Mouse (Mus musculus): ENCODE results near the gene Lyg1.
"Not testable (repeated sequence)": the region's sequence is repeated elsewhere in the genome, so short reads cannot be mapped to it uniquely, and the experiment has no call there.

Lyg1 gene

DNA sequence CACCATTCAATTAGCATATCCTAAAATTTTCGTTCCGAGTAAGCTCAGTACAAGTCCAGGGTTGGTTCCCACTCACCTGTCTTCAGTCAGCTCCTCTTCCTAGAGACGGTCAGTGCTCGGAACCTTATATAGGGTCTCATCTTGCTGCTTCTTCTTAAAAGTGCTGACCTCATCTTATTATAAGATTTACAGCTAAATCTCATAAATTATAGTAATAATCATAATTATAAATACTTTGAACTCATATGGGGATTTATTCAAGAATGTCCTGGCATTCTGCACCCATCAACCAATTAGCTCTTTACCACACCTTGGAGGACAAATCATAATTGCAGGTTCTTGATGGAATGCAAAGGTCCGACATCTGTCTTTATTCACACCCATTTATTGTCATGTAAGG, at the start of gene Lyg1:
Lyg1 (minus strand) TSS at position 101 of the 400 bp plus-strand sequence.
- no peak for DNase-seq (ENCODE audit: low read depth)

DNA sequence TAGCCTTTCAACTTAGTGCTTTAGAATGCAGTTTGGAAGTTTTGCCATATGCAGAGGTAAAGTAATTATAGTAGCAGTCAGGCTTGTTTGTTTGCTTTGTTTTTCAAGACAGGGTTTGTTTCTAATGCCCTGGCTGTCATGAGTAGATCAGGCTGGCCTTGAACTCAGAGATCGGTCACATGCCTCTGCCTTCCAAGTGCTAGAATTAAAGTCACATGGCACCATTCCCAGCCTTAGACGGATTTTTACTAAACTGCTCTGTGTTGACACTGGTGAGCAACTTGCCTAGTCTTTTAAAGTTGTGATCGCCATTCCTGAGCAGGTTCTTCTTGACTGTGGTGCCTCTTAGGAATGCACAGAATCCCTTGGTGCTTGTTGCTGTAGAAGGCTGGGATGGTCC, 49.2 kb upstream of the Lyg1 start:
- DNase-seq (ENCODE audit: low read depth): no peak

DNA sequence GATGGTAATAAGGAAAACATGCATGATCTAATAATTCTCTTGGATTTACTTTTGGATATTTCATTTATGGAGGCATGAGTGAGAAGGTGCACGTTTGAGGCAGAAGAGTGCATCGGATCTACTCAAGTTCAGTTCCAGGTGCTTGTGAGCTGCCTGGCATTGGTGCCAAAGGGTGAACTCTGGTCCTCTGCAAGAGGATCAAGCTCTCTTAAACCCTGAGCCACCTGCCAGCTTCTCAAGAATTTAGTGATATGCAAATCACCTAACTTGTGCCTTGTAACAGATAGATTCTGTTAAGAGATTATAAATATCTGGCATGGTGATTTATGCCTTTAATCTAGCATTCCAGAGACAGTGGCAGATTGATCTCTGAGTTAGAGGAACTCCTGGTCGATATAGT, 45.5 kb upstream of the Lyg1 start:
- no peak for DNase-seq (ENCODE audit: low read depth)

DNA sequence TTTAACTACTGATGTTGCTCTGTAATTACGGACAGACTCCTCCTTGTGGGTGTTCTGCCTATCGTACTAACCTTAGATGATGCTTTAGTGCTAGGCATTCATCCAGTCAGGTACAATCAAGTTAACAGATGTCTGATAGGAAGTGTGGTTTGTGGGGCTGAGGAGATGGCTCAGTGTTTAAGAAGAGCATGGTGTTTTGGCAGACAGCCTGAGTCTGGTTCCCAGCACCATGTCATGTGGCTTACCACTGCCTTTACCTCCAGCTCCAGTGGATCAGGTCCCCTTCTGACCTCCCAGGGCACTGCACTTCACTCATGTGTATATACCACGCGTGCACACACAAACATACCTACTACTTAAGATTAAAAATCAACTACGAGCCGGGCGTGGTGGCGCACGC, 44.4 kb upstream of the Lyg1 start:
- DNase-seq (ENCODE audit: low read depth): no peak

DNA sequence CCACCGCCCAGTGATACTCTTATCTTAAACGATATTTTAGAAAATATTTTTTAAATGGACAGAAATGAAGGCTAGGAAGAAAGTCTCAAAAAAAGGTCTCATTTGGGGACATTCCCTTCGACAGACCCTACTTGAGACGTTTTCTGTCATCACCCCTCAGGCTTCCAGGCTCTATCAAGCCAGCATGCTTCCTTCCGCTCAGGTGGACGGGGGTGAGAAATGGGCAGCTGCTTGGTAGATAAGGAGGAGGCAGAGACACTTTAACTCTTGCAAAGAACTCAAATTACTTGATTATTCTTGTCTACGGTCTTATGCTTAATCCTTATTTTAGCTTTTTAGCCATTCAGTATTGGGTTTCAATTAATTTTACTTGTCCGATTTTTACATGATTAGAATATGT, 43.3 kb upstream of the Lyg1 start:
- DNase-seq (ENCODE audit: low read depth): no peak

DNA sequence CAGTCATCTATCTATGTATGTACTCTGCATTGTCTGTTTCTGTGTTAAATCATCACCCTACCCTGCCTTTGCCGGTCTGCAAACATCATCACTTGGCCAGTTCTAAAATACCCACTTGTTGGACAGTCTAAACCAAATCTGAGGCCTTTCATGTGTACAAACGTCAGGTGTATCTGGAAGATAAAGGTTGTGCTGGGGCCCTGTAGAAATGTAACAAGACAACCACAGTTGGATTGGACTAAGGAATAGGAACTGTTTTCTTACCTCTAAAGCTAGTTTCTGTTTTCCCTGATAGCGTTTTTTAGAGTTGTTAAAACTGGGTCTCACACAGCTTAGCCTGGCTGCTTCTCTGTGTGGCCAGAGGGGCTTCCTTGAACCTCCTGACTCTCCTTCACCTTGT, 42.0 kb upstream of the Lyg1 start:
- peak; percentile 19 for DNase-seq (ENCODE audit: low read depth)

DNA sequence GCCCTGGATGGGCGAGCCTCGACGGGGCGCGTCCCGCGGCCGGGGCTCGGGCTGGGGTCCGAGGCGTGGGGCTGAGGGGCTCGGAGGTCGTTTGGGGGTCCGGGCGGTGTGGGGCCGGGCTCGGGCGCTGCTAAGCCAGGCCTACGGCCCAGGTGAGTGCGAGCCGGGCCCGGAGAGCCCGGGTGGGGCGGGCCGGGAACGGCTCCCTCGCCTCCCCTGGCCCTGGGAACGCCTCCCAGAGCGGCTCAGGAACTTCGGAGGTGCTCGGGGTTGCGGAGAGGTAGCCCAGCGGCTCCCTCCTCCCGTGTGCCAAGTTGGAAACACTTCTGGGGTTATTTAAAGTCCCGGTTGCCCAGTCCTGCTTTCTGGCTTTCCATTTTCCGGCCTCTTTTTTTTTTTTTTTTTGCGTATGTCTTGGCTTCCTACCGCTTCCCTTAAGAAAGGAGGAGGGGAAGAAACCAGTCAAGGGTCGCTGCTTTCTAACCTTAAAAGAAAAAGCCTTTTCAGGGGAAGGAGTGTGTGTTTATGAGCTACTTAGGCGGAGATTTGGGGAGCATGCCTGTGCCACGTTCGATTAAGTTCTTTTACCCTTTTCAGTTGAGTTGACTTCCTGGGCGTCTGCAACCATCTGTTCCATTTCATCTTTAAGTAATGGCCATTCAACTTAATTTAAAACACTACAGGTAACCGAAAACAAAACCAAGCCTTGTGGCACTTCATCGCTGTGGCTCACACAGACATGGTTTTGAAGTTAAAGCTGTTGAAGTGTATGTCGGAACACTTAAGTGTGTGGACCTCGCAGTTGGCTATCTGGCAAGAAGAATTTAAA, 41.0 kb upstream of the Lyg1 start:
- peak; percentile 51 for DNase-seq (ENCODE audit: low read depth)

DNA sequence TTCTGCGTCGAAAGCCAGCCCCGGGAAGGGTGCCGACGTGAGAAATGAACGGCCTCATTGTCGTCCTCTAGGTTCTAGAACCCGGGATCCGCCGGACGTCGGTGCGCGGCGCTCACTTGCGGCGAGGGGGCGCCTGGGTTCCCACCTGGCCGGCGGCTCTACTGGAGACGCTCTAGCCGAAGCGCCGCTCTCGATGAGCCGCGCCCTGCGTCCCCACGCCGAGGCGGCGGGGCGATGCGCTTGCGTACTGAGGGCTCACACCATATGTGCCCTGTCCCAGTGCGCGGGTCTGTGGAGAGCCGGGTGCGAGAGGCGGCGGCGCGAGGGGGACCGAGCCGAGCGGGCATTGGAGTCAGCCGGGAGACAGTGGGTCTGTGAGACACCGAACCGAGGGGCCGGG, 40.3 kb upstream of the Lyg1 start, which contains the start of the genes Txndc9 and Eif5b:
Txndc9 (minus strand) TSS at position 27 of the 400 bp plus-strand sequence.
Eif5b (plus strand) TSS at position 144 of the 400 bp plus-strand sequence.
- DNase-seq (ENCODE audit: low read depth): peak; percentile 94

DNA sequence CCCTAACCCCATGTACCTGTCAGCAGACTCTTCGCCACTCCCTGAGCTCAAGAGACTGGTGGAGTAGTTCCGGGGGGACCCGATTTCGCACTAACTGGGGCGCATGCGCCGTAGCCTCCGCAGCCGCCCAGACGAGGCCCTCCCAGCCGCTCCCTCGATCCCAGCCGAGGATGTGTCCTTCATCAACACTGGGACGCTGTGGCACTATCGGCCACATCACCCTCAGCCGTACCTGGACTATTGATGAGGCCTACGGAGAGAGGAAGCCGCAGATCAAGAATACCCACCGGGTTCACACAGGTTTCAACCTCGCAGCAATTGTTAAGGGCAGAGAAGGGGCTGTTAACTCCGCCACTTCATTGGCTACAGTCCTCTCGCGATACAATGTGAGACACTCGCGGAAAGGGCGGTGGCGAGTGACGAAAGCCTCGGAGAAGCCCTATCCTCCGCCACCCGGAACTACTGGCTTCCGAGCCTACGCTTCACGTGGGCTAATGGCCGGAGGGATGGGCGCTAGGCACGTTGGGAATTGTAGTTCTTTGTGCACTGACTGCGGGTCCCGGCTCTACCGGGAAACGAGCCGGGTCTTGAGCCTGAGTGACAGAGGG, 39.4 kb upstream of the Lyg1 start:
- DNase-seq (ENCODE audit: low read depth): peak; percentile 99

DNA sequence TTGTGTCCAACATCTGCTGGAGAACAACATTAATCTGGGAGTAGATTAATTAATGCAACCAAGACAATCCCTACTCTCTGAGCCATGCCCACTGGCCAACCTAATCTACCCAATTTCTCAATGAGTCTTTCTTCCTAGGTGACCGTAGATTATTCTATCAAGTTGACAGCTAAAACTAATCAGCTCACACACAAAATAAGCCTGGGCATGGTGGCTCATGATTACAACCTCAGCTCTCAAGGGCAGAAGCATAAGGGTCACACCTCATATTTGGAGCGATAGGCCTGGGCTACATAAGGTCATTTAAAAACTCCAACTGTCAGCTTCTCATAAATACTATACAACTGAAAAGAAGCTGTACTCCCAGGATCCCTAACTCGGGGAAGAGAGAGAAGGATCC, 38.7 kb upstream of the Lyg1 start:
- no peak for DNase-seq (ENCODE audit: low read depth)

DNA sequence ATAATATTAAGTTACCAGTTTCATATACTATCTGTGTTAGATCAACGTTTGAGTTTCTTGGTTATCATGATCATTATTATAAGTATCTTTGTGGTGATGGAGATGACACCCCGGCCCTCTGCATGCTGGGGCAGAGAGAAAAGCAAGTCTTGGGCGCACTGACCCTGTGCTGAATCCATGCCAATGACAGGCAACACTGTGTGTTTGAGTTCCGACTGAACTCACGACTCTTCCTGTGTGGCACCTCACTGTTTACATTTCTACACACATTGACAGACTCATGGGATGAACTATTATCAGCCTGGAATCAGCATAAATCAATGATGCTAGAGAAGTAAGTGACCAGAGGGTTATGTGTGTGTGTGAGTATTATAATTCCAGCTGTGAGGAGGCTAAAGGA, 30.3 kb upstream of the Lyg1 start:
- DNase-seq (ENCODE audit: low read depth): no peak

DNA sequence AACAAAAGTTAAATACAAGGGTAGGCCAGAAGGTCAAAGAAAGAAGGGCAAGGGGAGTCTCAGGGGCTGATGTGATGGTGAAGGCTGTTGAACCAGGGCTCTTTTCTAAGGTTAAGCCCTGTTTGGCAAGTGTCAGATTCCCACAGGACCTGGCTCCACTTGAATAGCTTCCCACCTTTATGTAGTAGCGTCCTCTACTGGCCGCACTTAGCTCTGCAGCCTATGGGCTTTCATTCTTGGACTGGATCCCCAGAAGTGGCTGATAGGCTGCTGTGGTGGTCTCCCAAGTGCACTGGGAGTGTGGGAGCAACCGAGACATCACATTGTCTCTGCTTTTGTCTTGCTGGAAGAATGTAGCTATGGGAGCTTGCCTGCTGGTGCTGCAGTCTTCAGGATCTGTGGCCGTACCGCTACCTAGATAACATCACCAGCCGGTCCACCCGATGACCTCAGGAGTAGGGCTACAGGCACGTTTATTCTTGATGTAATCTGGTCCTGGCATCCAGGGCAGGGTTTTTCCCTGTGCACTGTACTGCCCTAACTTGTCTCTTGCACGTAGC, 28.3 kb upstream of the Lyg1 start:
- peak; percentile 40 for DNase-seq (ENCODE audit: low read depth)

DNA sequence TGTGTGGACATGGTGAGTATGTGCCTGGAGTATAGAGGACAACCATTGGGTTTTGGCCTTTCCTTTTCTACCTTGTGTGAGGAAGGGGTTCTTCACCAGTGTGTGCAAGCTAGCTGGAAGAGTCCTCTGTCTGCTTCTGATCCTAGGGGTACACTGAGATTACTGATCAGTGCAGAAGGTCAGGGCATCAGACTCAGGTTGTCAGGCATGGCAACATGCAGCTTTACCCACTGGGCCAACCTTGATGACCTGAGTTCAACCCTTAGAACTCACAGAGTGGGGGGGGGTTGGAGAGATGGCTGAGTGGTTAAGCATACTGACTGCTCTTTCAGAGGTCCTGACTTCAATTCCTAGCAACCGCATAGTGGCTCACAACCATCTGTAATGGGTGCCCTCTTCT, 26.8 kb upstream of the Lyg1 start:
- no peak for DNase-seq (ENCODE audit: low read depth)

DNA sequence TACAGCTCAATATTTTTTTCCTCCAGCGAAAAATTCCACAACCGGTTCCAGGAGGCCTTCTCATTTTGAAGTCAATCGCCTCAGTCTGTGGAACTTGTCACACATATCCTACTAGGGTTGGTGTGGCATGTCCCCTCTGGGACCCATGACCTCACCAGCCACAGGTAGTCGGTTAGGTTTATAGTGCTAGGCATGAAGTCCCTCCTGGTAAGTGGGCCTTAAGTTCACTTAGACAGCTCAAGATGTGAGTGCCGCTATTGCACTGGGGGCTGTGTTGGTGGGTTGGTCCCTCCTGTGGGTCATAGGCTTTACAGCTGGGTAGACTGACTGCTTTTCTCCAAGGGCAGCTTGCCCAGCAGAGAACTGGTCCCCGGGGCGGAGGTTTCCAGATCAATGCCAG, 19.7 kb upstream of the Lyg1 start:
- DNase-seq (ENCODE audit: low read depth): no peak

DNA sequence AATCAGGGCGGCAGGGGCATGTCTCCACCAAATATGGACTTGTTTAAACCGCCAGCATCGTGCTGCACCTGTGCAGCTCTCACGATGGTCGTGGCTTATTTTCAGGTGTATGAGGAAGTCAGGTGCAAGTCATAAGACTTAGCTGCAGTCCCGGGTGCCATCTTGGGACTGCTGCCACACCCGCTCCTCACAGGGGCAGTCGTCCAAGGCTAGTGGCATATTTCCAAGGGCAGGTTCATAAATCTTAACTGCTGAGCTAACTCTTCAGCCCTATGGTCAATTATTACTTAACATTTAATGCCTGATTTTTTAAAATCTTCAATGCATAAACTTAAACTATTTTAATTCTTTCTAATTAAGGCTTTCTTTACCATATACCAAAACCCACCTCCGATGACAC, 19.1 kb upstream of the Lyg1 start:
- not testable (repeated sequence) for DNase-seq (ENCODE audit: low read depth)

DNA sequence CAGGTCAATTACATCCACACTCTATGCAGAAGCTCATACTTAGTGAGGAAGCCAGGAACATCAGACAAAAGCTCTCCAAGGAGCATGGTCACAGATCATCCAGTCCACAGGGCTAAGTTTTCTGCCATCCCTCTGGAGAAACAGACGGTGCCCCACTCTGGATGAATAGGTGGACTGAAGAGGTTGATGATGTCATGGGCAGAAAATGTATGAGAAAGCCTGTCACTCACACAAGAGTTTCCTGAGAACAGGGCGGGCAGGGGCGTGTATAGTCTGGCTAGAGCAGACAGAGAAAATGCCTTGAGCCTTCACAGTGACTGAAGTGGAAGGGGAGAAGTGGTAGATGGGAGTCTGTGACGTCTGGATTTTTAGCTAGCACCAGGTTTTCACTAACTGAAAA, 14.0 kb upstream of the Lyg1 start:
- DNase-seq (ENCODE audit: low read depth): no peak

DNA sequence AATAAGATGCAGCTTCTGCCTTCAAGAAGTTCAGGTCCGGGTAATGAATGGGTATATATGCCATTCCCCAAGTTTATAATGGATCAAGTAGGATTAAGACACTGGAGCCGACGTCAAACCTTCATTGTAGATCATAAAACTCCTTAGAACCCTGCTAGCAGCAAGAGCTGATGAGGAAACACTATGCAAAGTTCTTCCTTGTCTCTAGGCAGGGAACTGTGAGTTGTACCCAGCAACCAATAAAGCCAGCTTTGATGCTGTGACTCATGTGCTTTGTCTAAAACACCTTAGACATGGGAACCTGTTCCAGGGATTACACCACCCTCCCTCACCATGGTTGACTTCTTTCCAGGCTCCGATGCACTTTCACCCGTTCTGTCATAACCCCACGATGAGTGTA, 11.2 kb upstream of the Lyg1 start:
- no peak for DNase-seq (ENCODE audit: low read depth)

DNA sequence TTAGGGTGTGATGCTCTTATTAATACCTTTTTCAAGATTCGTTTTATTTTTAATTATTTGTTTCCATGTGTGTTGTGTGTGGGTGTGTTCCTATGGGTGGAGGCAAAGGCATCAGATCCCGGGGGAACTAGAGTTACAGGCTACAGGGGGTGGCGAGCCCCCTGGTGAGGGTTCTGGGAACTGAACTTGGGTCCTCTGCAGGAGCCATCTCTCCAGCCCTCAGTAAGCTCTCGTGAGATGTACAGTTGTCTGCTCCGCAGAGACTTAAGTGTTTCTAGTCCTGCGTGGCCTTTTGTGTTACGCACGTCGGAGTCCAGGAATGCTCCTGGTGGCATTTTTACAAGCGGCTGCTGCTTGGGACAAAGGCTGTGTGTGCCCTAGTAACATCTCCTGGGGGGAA, 8.0 kb upstream of the Lyg1 start:
- DNase-seq (ENCODE audit: low read depth): no peak

DNA sequence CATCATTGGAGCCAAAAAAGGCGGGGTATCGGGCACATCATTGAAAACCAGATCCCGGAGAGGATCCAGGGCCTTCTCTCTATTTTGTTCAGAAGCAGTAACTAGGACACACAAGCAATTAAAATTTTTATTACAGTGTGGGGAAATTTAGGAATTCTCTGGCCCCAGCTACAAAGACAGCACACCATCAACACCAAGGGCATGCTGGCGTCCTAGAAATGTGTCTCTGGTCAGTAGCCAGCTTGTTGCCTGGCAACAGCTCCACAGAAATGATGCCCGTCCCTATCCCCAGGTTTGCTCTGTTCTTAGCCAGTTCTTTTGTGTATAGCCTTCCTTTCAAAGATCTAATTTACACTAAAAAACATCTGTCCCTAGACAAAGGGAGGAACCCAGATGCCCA, 1.9 kb upstream of the Lyg1 start:
- no peak for DNase-seq (ENCODE audit: low read depth)

DNA sequence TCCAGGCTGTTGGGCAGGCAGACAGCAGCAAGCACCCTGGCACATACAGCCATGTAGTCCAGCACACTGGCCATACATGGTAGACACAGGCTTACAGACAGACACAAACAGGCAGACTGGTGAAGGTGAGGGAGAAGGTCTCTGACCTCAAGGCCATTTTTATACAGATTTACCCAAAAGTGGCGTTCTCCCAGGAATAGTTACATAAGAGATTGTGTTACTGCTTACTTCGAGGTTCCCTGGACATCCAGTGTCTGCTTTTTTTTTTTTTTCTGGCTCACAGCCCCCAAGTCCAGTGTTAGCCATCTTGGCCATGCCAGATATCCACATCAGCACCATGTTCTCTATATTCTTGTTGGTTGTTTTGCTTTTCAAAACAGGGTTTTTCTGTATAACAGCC, 957 bp upstream of the Lyg1 start:
- DNase-seq (ENCODE audit: low read depth): no peak

DNA sequence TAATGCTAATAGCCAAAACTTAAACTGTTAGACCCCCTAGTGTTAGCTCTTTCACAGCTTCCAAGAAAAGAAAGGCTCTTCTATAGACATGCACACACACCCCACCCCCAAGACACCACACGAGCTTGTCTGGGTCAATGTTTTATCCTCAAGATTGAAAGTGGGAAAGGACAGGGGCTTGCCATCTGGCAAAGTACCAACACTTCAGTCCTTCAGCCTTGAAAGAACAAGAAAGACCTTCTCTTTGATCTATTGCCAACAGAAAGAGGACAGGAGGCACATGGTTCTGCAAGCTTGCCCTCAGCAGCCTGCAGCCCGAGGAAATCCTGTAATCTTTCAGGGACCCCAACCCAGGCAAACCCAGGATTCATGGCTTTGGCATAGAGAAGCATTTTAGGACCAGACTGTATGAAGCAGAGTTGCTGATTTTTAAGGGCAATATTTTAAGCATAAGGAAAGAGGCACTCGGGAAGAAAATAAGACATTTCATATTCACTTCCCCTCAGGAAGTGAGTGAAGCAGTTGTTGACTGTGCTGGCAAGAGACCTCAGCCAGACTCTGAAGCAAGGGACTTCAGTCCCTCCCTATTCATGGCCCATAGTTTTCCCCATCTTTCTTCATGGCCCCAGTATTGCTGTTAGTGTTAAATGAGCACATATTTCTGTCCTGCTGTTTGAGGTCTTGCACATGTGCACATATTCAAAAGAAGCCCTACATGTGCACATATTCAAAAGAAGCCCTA, 698 bp downstream of the Lyg1 start:
- DNase-seq (ENCODE audit: low read depth): no peak

DNA sequence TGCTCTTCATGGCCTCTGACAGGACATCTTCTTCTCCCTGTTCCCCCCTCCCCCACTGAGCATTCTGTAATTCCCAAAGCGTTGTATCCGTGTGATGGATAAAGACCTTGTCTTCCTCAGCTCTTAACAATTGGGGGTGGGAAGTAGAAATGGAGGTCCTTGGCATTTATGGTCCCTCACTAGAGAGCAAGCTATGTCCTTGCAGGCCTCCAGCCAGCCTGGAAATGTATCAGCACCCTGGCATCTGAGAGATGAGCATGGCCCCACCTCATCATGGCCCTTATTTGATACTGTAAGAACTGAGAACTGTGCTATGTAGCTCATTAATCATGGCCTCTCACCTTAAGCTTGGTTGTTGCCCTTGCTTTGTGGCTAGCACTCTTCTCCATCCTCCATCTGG, 2.3 kb downstream of the Lyg1 start:
- DNase-seq (ENCODE audit: low read depth): no peak

DNA sequence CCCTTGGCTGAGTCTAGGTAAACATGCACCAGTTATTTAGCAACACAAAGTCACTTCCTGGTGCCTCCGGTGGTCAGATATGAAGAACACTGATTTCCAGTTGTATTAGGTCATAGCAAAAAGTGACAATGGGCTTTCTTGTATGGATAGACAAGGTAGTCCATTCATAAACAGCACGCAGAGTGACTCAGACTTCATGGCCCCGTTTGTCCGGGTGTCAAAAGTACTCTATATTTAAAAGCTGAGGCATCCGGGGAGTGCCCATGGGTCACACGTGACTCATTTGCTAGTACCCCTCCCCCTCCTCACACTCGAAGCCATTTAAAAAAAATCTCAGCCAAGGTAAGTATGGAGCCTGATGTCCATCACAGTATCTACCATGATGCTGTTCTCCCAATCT, 2.8 kb downstream of the Lyg1 start:
- DNase-seq (ENCODE audit: low read depth): no peak
